Mouse (Mus musculus): ENCODE measurements around the gene Srpk2.
A peak's percentile ranks its signal among the peaks of the same experiment; 100 is the strongest.

The Srpk2 gene

GRCm38 (mm10) chr5:23497920-23498319 is 186.5 kb downstream of the Srpk2 start:
- no peak for DNase-seq

GRCm38 (mm10) chr5:23496933-23497332 is 187.5 kb downstream of the Srpk2 start:
- no peak for DNase-seq

GRCm38 (mm10) chr5:23496396-23496795 is 188.0 kb downstream of the Srpk2 start:
- no peak for DNase-seq

DNA sequence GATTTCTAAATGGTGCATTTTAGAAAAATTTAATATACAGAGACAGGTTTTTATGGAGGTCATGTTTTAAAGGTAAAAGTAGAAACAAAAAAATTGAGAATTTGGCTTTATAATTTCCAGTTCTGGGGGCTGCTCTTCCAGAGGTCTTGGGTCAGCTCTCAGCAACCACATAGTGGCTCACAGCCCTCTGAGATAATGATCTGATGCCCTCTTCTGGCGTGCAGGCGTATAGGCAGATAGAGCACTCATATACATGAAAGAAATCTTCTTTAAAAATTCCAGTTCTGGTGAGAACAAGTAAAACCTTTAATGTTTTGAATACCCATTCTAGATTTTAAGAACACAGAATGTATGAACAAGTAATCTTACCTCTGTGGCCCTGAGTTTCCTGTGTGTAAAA is 193.6 kb downstream of the Srpk2 start:
- no peak for DNase-seq

GRCm38 (mm10) chr5:23489231-23489630 is 195.2 kb downstream of the Srpk2 start:
- DNase-seq: no peak

DNA sequence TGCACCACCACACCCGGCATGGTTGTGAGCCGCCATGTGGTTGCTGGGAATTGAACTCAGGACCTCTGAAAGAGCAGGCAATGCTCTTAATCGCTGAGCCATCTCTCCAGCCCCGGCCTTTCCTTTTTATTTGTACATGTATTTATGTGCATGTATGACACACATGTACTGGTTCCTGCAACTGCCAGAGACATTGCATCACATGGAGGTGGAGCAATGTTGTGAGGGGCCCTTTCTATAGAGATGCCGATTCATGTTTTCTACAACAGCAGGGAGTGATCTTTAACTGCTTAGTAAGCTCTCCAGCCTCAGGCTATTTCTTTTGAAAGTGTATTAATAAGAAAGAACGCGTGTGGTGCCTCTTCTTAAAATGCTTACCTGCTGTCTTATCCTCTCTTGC is 200.6 kb downstream of the Srpk2 start:
- no peak for DNase-seq

- DNase-seq: peak; percentile 5
These were observed 211.1 kb downstream of the Srpk2 start for GRCm38 (mm10) chr5:23473098-23473873.

GRCm38 (mm10) chr5:23466546-23466945 is 217.9 kb downstream of the Srpk2 start:
- DNase-seq: no peak

DNA sequence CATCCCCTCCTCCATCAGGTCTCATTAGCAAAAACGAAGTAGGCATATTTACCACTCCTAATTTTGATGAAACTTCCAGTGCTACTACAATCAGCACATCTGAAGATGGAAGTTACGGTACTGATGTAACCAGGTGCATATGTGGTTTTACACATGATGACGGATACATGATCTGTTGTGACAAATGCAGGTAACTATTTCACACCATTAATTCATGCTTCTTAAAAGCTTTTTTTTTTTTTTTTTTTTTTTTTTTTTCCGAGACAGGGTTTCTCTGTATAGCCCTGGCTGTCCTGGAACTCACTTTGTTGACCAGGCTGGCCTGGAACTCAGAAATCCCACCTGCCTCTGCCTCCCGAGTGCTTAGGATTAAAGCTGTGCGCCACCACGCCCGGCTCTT is 219.7 kb downstream of the Srpk2 start:
- no peak for DNase-seq

- DNase-seq: no peak
These were observed 220.2 kb downstream of the Srpk2 start for GRCm38 (mm10) chr5:23464247-23464646.

GRCm38 (mm10) chr5:23461688-23462087 is 222.7 kb downstream of the Srpk2 start:
- DNase-seq: peak; percentile 7

- peak; percentile 5 for DNase-seq
These were observed 230.9 kb downstream of the Srpk2 start for GRCm38 (mm10) chr5:23453561-23453960.

All from lung, postnatal 10 days (tissue).